Mouse (Mus musculus) B cell, adult 2 months (primary cell): ENCODE results near the gene Dnm3.

ENCODE experiments used
- DNase-seq, 2 experiments: peaks; one replicate each; pipeline ENCODE4 v3.0.0; 2022

Gene Dnm3

DNA sequence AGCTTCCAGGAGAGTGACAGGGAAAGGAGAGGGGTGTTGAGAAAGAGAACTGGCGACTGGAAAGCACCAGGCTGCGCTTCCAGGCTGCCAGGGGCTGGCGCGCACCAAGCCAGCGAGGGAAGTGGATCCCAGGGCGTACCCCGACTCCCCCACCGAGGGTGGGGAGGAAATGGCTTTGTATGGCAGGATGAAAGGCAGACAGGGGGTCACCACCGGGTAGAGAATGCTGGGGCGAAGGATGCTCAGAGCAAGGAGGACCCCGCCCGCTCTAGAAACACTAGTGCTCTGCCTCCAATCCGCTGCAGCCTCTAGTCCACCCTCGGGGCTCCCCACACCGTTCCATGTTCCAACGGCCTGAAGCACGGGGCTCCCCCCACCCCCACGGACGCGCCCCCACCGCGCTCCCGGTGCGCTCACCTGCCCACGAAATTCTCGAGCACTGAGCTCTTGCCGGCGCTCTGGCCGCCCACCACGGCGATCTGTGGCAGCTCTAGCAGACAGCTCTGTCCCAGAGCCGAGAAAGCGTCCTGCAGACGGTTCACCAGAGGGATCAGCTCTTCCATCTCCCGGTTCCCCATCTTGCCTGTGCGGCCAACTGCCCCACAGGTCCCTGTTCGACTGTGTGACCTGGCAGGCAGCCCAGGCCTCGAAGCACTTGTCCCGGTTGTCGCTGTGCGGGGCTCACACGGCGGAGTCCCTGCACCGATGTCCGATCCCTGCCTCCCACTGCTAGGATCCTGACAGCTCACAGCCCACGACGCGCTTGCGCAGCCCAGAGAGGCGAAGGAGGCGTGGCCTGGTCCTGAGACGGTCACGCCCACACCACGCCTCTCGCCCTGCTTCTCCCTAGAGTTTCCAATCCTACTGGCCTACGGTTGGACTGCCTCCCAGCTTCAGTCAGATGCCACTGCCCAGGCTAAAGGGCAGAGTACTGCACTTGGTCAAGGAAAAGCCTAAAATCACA is at the start of gene Dnm3:
Dnm3 (minus strand) TSS at position 789 of the 964 bp plus-strand sequence.
- peak; percentile 10 to 13 for DNase-seq

DNA sequence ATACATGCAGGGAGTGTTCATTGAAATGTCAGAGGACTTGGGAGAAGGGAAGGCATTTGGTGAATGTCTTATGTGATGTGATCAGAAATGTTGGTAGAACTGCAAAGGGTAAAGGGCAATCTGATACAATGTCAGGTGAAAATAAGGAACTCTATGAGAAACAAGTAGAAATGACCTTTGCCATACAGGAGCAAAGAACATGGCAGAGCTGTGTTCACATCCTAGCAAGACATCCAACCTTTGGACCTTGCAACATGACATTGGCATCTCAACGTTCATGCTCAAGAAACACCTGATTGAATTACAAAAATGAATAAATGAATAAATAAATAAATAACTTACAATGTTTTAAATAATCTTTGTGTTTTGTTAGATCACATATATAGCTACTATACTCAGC is 37.3 kb upstream of the Dnm3 start:
- DNase-seq: no peak

DNA sequence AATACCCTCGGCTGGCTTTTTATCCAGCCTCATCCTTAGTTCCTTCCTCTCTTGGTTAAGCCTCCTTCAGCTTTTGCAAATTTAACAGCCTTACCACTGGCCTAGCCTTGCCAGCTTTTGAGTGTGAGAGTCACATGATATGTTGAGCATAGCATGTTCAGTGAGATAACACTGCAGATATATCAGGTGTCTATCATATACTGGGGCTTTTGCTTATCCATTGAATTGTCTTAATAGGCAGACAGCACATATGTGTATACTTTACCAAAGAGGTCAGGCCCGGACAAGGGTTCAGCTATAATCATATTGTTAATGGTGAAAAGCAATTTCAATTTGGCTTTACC is 32.2 kb upstream of the Dnm3 start:
- no peak for DNase-seq

DNA sequence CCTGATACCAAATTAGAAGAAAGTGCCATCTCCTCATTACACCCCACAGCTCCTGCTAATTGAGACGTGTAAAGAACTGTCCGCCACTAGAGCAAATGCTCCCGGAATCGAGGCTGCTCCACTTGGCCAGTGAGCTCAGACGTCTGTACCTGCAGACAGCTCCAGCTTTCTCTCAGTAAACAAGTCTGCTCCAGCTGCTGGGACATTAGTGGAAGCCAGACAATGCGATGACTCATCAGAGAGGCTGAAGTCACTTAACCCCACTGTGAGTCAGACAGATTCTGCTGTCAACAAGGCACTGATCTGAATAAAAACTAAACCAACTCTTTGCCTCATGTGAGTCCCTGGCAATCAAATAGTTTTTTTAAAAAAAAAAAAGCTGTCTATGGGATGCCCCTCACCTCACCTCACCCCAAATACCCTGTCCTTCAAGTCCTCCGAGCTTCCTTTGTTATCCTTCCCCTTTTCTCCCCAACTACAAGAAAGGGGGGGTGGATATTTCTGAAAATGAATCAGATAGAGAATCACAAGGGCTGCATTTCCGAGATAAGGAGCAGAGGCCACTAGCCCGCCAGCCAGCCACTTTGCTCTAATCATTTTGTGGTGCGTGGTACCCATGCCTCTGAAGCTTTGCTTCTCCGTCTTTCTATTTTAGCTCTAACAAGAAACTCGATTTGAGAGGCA is 31.6 kb upstream of the Dnm3 start:
- no peak for DNase-seq

DNA sequence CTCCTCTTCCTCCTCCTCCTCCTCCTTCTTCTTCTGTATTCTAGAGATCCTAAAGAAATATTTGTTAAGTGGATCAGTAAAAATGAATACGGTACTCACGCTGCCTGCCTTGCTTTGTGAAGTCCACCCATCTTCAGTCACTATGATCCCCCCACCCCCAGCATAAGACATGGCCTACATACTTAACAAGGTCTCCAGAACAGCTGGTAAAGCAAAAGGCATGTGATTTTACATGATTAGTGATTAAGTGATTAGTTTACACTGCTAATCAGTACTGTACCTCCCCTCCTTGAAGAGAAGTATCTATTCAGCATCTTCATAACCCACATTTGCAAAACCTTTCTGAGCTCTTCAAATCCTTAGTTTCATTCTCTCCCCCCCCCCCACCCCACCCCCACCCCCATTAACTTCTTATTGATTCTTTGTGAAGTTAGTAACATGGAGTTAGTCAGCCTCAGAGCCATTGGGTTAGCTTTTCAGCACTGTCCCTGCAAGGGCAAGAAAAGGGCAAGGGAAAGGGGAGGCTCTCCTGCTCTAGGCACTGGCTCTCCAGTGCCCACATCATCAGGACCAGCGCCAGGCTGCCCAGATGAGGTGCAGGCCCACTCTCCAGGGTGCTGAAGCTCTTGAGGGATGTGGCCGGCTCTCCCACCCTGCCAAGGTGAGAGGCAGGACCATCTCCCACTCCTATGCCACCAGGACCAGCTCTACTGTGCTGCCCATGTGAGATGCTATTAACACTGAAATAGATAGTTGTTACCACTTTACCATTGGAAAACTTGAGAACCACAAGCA is 30.6 kb upstream of the Dnm3 start:
- DNase-seq: no peak

DNA sequence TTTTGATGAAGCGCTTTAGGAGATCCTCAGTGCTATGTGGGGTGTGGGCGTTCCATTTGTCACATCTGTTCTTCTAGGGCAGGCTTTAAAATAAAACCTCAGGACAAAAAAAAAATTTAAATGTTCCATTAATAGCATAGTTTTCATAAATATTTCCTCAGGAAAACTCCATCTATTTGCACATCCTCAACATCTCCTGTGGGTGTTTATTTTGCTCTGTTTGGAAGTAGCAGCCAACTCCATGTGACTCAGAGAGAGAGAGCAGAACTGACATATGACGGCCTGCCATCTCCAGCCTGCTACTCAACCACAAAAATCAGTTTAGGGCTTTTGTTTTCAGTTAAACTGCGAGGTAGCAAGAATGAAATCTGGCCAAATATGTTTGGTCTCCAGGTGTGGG is 28.7 kb upstream of the Dnm3 start:
- no peak for DNase-seq

DNA sequence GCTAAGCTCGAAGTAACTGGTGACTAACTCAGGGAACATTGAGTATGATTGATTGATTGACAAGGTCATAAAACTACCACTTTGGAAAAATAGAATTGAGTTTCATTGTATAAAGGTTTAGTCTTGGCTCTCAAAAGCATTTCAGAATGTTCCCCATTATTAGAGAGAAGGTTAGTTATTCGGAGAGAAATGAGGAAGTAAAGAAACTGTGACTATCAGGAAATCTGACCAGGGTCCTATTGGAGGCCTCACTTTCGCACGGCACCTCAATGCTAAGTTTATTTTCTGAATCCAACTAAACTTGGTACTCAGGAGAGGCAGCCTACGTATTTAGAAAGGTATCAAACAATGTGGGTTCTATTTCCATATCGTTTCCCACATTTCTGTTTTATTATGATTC is 27.8 kb upstream of the Dnm3 start:
- no peak for DNase-seq

DNA sequence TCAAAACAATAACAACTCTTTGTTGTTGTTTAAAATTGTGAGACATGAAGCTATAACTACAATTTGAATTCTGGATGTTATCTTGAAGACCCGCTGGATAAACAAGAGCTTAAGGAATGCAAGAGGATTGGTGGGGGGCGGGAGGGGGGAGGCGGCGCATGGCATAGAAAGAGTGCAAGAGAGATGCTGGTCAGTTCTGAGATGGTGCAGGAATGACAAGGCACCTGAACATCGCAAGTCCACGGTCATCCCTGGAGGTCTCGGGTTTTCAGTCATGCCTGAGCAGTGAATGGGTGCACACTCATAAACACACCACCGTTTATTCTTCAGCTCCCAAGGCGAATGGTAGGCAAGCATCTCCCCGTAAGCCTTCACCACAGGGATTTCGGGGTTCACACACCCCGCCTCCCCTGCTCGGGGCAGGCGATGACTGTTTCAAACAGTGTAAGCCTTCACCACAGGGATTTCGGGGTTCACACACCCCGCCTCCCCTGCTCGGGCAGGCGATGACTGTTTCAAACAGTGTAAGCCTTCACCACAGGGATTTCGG is 1.2 kb downstream of the Dnm3 start:
- DNase-seq: no peak

DNA sequence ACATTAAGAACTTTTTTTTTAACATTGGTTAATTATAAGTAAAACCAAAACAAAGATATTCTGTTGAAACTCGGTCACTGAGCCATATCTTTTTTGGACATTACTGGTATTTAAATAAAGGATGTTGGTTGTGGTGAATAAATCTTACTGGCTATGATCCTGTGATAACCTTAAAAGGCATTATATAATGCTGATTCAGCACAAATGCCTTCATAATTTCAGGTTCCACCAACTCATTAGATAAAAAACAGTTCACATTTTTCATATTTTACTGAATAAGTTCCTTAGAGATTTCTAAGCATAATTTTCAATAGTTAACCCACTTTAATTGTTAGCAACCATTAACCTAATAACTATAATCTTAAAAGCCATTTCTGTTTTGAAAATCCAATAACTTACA is 4.9 kb downstream of the Dnm3 start:
- DNase-seq: no peak

DNA sequence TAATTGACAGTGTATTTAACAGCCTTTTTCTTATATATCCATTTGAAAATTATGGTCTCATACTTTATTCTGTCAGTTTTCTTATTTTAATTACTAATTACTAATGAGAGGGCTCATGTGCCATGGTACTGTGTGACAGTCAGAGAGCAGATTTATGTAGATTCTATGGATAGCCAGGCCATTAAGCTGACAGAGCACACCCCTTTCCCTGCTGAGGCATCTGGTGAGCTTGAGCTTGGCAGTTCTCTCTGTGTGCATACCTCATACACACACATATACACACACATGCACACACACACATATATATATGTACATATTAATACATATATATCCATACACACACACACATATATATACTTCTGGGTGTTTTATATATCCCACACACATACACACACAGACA is 6.7 kb downstream of the Dnm3 start:
- no peak for DNase-seq

DNA sequence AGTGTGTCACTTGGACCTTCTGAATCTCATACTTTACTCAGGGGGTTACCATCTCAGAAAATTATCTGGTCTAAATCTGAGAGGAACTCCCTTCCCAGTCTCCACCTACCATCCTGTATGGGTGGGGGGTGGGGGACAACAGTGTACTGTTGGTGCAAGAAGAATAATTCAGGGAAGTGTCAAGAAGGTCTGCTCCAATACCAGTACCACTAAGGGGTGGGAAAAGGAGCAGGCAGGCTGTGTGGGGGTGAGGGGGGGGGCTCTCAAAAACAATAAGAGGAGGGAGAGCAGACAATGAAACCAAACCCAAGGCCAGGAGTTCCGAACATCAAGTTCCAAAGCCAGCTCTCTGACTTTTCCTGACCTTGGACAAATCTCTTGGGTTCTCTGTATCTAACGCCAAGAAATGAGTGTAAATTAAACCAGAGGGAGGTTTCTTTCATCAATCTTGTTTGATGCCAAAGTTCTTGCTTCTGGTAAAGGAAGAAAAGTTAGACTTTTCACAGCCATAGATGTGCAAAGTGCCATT is 8.0 kb downstream of the Dnm3 start:
- DNase-seq: no peak

DNA sequence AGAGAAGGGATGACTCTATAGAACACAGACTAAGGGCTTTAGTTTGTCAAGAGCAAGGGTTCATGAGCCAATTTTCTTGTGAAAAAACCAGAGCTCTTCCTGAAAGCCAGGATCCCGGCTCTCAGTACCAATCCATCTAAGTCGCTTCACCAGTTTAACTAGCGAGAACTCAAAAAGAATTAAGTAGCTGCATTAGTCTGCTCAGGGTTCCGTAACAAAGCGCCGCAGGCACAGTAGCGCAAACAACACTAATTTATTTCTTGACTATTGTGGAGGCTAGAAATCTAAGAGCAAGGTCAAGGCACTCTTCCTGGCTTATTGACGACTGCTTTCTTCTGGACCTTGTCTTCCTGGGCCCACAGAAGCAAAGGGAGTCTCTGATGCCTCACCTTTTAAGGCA is 14.2 kb downstream of the Dnm3 start:
- no peak for DNase-seq

DNA sequence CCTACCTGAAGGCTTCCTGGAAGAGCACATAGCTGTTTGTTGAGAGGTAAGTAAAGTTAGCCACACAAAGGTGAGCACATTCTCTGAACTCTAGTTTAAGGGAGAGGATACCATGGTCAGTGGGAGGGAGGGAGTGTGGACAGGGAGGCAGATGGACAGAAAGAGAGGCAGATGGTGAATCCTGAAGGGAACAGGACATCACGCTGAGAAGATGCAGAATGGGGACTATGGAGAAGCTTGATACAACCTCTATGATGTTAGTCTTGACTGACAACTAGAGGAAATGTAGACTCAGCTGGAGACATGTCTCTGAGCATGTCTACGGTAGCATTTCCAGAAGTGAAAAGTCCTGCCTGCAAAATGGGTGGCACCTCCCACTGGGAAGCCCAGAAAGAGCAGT is 19.1 kb downstream of the Dnm3 start:
- no peak for DNase-seq

DNA sequence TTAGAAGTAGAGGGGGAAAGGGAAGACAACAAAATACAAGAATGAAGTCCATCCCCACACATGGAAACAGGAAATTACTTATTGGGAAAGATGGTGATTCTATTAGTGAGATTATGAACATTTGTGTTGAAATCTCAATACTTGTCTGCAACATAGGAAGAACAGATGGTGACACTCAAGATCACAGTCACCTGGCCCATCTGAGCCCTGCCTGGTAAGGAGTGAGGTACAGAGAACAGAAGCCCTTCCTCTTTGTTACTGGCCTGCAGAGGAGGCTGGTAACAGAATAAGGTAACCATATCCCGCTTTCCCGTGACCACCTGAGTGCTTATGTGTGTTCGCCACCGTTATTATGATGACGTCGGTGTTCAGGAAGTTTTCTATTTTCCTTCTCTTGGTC is 21.0 kb downstream of the Dnm3 start:
- DNase-seq: no peak

DNA sequence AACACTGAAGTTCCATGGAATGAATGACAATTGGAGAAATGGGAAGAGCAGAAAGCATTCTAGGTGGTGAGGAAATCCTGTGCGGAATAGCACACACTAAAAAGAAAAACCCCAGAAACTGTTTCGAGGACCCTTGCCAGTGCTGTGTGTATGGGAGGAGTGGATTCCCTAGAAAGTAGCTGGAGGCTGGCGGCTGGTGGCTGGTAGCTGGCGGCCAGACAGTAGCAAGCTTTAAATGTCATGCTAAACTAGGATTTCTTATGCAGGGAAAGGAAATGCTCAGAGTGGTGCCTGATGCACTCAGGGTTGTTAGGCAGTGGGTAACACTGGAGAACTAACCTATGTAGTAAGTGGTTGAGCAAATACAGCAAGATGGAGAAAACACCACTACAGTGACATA is 21.4 kb downstream of the Dnm3 start:
- no peak for DNase-seq

DNA sequence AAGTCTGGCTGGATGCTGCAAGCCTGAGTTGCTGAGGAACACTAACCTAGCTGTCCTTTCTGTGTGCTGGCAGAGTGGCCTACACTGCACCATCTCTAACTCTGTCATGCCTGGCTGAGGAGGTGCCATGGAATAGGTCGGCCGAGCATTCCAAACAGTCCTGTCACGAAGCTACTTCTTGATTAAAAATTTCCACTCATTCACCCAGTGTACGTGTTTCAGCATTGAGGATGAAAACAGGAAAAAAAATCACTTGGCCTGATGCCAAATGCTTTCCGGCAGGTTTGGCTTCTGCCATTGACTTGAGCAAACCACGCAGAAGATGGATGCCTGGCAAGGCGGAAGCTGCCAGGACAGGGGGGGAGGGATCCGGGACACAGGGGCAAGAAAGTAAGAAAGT is 24.3 kb downstream of the Dnm3 start:
- no peak for DNase-seq

DNA sequence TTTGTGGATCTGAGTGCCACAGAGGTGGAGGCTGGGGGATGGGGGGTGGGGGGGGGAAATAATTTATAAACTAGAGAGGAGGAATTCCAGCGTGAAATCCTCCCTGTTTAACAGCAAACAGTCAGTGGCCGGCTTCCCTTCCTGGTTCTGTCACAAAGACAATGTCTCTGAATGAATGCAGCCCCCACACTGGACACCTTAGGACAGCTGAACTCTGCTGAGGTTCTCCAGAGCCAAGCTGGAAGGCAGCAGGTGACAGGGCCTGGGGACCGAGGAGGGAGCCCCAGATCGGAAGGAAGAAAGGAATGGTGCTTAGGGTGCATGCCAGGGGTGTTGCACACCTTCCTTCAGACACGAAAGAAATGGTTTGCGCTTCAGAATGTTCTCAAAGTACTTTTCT is 24.8 kb downstream of the Dnm3 start:
- DNase-seq: no peak

DNA sequence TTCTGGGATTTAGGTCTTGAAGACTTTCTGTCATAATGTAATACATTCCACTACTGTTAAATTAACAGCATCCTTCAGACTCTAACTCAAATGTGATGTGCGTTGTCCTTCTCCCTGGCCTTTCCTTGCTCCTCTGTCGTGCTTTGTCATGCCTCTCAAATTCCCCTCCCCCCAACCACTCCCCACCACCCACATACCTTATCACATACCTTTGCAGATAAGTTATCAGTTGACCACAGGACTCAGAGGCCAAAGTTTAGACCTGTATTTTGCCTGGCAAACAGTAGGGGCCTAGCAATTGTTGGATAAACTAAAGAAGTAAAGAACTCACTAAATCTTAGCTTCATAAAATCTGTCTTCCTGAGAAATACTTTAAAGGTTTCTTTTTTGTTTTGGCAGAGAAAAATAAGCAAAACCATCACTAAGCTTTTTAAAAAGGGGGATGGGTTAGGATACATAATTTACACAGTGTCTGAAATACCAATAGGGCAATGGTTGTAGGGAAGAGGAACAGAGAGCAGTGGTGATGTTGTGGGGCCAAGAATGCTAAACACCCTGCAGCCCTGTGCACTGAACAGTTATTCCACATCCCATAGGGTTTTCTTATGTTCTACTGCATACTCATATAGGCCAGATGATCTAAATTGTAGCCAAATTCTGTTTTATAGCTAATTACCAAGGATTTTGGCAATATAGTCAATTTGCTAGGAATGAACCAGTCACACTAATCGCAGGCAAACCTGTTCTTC is 28.5 kb downstream of the Dnm3 start:
- DNase-seq: no peak

DNA sequence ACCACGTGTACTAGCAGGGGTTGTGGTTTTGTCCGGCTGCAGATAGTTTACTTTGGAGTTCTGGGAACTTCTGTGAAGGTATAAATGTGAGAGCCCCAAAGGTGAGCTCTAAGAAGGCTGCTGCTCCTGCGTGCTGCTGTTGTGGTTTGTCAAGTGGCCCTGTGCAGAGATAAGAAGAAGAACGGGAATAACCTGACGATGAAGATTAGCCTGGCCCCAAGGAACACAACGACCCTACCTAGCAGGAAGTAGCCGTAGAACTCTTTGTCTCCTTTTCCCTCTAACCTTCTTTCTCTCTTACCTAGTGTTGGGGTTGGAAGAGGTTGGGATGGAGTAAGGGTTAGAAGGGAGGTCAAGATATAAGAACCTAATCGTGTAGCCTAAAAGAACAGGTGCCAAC is 33.0 kb downstream of the Dnm3 start:
- DNase-seq: no peak

DNA sequence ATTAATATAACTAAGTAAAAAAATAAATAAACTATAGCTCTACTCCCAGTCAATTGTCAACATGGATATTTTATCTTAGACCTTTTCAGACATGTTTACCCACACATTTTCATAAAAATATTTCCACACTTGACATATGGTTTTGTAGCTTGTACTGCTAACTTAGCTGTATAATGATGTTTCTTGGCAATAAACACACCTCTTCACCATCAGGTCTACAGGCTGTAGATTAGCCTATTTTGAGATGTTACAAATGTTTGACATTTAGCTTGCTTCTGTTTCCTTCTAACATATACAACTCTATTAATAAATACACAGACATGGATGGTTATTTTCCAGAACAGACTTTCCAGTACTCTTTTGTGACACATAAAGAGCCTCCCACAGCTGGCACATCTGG is 38.3 kb downstream of the Dnm3 start:
- no peak for DNase-seq

DNA sequence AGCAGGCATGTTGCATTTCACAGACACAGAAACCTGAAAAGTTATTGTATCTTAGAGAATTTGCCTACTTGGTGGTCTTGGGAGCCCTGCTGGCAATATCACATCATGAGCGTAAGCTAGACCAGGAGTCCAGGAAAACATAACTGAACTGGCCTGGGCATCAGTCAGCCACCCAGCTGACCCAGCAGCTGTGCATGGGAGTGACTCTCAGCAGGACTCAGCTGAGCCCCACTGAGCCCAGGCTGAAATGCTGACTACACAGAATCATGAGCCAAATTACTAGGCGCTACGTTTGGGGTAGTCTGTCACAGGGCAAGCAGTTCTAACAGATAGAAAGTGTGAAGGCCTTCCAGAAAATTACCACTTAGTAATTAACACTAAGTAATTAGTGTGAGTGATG is 41.2 kb downstream of the Dnm3 start:
- DNase-seq: no peak

DNA sequence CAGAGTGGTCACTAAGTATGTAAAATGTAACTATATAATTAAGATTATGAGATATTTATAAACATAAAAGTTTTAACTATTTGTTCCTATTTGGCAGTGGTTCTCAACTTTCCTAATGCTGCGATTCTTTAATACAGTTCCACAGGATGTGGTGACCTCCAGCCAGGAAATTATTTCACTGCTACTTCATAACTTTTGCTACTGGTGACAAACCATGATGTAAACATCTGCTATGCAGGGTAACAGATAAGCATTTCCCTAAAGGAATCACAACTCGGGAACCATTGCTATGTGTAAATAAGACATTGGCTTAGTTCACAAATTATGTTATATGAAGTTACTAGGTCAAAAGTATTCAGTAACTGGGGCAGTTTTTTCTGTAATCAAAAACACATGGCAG is 48.9 kb downstream of the Dnm3 start:
- no peak for DNase-seq
